Mouse (Mus musculus): ENCODE measurements around the gene Herpud1.
A peak's percentile ranks its signal among the peaks of the same experiment; 100 is the strongest.

The Herpud1 gene

DNA sequence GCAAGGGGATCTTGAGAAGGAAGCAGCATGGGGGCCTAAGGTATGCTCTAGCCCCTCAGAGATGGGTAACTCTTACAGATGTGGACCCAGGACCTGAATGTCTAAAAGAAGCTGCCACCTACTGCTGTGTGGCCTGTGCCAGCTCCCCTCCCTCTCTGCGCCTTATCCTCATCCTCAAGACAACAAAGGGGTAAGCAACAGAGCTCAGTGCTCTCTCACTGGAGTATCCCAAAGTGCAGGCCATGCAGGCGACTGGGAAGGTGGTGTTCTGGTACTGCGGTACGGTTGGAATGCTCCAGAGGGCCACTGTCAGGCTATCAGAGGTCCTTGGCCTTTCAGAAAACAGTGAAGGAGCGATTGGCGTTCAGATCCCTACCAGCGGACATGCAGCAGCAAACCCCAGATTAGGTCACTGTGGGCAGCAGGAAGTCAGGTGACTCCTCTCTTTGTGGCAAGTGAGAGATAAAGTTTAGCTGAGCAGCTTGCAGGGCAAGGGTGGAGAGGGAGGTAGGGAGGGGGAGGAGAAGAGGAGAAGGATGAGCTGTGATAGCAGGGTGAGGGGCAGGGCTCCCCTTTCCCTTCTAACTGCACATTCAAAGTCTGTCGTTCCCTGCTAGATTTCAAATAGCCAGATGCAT lies 22.3 kb downstream of the Herpud1 start:
- no peak for DNase-seq (ENCODE audit: low read depth, low spot score)

DNA sequence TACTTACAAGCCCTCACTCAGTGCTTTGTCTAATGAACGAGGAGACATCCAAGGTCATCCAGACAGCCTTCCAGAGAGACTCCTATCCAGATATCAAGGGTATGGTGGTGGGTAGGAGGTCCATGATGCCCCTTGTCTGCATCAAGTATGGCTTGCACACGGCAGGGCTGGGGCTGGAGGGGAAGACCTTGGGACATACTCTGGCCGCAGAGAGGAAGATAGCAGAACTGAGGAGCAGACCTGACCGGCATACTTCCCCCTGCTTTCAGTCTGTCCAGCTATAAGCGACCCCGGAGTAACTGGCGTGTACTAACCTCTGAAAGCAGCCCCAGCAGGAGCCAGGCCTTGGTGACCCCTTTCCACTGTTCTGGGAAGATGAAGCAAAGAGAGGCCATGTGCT lies 23.3 kb downstream of the Herpud1 start:
- DNase-seq (ENCODE audit: low read depth, low spot score), result no peak

DNA sequence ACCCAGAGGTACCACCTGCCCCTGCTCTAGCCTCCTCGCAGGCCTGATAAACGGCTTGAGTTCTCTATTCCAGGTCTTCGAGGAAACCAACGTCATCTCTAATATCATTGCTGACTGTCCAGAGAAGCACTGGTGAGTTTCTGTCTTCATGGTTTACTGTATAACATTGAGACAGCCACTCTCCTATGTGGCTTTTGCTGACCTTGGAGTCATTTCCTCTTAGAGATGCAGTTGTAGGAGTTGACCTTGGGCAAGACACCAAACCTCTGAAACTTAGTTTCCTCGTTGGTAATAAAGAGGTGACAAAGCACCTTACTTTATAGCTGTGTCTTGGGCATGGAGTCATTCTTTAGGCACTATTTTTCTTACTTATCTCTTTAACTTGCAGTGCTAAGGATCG lies 26.3 kb downstream of the Herpud1 start:
- no peak for DNase-seq (ENCODE audit: low read depth, low spot score)

DNA sequence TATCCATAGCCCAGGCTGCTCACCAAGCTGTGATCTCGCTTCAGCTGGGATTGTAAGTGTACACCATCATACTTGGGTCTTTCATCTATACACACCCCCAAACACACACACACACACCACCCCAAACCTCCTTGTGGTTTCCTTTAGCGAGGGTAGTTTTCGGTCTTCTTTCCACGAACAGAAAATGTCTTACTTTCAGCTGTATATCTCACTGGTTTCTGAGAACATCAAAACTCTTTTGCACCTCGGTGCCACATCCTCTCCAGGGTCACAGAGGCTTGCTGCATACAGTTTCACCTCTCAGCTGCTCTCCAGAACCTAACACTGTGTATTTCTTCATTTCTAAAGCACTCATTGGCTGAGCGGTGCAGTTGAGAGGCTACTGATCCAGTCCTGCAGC lies 27.3 kb downstream of the Herpud1 start:
- no peak for DNase-seq (ENCODE audit: low read depth, low spot score)

DNA sequence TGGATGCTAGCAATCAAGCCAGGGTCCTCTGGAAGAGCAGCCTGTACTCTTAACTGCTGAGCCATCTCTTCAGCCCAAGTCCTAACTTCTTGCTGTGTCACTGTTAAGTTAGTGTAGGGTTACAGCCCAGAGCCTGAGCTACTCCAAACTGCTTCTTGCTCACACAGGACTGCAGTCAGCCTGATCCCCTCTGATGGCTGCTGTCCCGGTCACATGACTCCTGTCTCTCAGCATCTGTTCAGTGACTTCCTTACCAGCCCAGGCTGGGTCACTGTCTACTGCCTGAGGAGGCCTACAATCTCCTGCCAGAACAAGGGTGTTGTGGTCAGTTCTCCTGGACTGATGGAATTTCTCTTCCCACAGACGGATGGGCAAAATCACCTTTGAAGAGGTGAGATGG lies 29.0 kb downstream of the Herpud1 start:
- DNase-seq (ENCODE audit: low read depth, low spot score), result no peak

DNA sequence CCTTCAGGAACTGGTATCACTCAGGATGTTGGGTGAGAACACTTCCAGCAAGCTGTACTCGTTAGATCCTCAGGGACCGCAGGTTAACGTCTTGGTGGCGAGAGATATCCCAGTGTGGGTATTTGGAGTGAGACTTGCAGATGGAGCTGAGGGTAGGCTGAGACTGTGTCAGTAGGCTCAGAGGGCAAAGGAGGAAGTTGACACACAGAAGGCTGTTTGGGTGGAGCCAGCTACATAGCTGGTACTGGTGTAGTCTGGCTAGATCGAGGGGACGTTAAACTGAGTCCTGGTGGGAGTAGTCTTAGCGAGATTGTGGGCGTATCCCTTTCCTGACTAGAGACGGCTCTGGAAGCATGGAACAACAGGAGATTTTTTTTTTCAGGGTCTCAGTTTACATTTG lies 31.8 kb downstream of the Herpud1 start:
- no peak for DNase-seq (ENCODE audit: low read depth, low spot score)

DNA sequence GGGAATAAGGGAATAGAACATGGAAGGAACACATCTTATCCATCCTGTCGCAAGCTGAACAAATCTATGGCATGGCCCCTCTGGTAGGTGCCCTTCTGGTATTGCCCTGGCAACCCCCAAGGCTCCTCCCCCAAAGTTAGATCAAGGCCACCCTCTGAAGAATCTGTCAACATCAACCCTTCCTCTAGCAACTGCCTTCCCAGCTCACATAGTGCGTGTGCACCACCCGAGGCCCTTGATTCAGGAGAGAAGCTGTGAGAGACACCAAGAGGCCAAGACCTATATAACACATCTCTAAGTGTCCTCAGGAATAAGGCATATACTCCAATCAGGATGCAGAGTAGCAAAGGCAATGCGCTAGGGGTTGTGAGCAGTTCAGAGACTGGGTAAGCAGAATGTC lies 36.0 kb downstream of the Herpud1 start:
- DNase-seq (ENCODE audit: low read depth, low spot score), result no peak

DNA sequence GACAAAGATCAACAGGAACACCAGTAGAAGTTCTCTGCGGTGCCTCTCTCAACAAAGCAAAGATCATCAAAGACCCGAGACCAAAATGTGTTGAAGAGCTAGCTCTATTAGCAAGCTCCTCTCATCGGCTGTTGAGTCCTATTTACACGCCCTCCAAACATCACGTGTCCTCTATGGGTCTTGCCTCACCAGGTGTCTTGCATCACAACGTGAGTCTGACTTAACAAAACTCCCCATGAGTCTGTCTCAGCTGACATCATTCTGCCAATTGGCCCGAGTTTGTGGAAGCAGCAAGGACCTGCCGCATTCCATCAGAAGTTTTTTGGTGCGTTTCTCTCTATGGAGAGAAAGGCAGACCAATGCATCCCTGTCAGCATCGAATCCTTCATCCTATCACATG lies 41.7 kb downstream of the Herpud1 start:
- DNase-seq (ENCODE audit: low read depth, low spot score), result no peak

DNA sequence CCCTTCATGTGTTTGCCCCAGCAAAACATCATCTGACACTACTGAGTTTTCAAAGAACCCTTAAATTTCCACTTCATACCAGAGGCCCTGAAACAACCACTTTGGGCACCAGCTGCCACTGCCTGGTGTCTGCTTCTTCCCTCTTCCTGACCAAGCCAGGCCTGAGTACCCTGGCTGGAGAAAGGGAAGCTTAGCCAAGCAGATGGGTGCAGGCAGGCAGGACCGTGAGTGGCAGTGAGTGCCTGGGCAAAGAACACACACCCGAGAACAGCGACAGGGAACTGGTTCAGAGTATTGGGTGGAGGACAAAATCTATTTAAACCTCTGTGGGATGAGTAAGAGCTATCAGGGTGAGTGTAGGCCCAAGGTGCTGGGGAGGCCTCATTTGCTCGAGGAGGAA lies 42.2 kb downstream of the Herpud1 start:
- DNase-seq (ENCODE audit: low read depth, low spot score), result no peak

DNA sequence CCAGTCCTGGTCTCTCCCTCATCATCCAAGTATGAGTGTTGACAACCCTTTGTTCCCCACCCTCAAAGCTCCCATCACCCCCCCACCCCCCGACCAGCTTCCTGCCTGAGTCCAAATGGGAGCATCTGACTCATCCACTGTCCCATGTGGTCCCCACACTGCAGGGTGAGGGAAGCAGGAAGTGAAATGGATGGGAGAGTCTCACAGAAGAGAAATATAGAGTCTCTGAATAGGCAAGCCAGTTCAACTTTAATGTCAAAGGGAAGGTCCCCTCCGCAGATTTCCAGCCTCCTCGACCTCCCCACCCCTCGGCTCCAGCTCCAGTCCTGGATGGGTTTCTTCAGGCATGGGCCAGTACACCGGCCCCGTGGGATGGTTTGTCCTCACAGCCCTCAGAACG lies 43.1 kb downstream of the Herpud1 start:
- DNase-seq (ENCODE audit: low read depth, low spot score), result no peak

DNA sequence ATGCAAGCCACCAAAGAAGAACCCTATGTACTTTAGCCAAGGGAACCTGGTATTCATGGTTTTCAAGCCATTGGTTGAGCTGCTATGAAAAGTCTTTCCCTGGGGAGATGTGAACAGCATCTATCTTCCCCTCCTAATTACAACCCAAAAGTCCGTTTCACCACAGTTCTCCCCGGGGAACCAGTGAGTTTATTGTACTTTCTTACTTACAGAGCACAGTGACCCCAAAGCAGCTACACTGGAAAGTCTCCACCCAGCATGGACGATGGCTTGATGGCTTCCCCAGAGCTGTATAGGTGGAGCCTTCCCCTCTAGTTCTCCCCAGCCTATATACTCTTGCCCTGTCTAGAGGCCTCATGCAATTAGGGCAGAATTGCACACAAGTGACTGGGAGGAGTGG lies 46.0 kb downstream of the Herpud1 start:
- no peak for DNase-seq (ENCODE audit: low read depth, low spot score)

DNA sequence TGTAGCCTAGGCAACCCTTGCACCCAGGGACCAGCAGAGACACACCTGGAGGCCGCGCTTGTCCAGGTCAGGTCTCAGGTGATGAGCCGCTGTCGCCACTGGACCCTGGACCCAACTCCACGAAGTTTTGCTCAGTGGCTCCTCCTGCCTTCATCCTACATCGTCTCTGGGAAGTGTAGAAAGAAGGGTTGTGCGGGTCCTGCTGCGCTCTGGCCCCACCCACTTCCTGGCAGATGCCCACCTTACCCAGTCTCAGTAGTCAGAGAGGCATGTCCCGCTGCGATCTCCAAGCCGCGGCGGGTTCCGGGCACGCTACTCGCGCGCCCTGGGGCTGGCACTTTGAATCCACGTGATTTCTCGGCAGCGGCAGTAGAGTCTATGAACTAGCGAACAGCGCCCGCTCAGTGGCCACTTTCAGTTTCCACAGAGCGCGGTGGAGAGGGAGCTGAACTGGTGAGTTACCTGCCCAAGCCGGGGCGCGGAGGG lies 47.8 kb downstream of the Herpud1 start, which contains the start of gene Nlrc5:
TSS of gene Nlrc5 (plus strand) at position 376 of the 486 bp plus-strand sequence.
- DNase-seq (ENCODE audit: low read depth, low spot score), result peak; percentile 25

DNA sequence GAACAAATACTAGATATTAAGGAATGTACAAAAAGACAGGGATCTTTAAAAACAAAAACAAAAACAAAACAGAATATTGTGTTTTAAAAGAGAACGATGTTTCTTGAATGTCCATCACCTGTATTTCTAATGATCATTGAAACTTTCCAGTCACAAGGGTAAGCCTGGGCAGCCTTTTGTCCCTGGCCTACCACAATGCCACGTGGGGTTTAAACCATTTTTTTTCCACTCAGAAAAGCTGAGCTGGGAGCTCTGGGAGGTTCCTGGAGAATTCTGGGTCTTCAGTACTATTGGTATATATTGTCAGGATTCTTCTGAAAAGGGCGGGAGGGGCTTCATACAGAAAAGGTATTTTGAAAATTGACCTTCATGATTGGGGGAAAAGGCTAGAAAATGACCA lies 48.7 kb downstream of the Herpud1 start:
- DNase-seq (ENCODE audit: low read depth, low spot score), result no peak

DNA sequence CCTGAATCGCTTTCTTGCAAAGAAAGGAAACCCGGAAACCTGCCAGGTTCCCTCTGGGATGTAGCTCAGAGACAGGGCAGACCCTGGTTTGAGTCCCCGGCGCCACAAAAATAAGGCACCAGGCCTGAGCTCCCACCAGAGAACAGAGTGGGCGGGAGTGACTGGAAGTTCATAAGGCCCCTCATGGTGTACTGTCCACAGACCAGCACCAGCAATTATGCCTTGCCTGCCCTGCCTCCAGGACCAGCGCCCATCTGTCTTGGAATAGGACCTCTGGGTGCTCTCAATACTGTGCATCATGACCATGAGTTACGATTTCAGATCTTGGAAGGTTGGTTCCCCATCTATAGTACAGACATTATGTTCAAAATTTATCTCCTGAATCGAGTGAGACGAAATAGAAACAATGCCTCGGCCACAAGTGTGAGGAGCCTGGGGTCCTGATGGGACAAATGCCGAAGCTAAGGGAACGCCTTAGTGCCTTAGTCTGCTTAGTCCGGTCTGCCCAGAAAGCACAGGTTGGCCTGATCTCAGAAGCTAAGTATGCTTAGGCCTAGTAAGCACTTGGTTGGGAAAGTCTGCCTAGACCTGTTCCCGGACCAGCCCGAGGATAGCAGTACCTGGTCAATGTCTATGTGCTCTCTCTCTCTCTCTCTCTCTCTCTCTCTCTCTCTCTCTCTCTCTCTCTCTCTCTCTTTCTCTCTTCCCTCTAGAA lies 49.3 kb downstream of the Herpud1 start:
- no peak for DNase-seq (ENCODE audit: low read depth, low spot score)

DNA sequence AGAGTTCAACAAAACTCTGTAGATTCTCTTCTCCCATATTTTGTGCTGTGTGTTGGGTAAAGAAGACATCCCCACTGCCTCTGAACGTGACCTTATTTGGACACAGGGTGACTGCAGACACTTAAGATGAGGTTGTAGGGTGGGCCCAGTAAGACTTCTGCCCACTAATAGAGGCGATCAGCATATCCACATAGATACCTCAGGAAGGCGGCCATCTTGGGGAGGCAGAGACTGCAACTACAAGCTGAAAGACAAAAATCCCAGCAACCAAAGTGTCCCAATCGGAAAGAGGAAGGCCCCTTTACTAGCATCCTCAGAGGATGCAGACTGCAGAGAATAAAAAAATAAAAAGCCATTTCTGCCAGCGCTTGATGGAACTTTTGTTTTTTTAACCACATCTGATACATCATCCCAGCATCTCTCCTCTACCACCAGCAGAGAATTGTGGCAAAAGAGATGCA lies 49.9 kb downstream of the Herpud1 start:
- no peak for DNase-seq (ENCODE audit: low read depth, low spot score)

DNA sequence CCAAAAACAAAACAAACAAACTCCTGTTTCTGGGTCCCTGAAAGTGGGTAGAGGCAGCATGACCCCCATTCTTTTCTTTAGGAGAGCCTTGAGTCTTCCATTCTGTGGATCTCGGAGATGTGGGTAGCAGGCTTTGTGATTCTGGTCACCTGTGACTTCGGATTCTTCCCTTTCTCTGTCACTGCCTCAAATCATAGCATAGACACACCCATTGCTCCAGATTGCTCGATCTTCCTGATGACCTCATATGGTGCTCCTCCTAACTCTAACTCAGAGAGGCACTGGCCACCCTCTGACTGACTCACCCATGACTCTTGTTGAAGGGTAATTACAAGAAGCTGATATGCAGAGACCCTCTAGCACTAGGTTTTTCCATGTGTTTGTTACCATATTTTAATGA lies 50.7 kb downstream of the Herpud1 start:
- no peak for DNase-seq (ENCODE audit: low read depth, low spot score)

DNA sequence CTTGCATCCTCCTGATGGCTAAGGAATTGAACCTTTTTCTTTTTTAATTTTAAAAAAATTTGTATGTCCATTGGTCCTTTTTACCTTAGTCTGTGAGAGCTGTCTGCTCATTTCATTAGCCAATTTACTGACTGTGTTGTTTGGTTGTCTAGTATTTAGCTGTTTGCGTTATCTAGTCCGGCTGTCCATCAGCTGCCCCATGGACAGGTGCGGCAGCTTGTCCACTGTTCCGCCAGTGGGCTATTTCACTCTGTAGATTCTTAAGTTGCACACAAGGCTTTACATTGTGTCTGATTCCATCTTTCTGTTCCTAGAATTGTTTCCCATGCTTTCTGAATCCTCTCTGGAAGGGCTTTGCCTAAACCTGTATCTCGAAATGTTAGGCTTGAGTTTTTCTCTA lies 52.4 kb downstream of the Herpud1 start:
- DNase-seq (ENCODE audit: low read depth, low spot score), result no peak

DNA sequence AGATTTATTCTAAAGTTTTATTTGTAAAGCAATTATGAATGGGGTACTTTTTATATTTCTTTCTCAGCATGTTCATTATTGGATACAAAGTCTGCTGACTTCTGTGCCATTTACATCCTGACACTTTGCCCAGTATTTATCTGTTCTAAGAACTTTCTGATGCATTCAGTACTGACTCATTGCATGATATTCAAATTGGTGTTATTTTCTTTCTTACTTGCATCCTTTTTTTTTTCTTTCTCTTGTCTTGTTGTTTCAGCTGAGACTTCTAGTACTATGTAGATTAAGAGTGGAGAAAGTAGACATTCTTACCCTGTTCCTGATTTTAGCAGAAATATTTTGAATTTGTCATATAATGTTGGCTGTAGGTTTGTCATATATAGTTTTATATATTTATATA lies 53.5 kb downstream of the Herpud1 start:
- no peak for DNase-seq (ENCODE audit: low read depth, low spot score)

DNA sequence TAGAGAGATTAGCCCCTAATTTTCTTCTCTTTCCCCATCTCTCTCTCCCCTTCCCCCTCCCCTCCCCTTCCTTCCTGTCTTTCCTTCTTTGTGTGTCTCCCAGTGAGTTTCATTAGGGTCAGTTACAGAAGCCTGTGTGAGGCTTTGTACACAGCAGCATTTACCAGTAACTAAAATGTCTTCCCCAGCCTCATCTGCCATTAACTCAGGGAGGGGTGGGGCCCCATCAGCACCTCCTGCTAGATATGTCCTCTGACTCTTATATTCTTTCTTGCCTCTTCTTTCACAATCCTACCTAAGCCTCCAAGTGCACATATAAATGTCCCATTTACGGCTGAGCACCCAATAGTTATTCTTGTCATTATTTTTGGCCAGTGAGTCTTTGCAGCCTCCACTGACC lies 54.2 kb downstream of the Herpud1 start:
- no peak for DNase-seq (ENCODE audit: low read depth, low spot score)

DNA sequence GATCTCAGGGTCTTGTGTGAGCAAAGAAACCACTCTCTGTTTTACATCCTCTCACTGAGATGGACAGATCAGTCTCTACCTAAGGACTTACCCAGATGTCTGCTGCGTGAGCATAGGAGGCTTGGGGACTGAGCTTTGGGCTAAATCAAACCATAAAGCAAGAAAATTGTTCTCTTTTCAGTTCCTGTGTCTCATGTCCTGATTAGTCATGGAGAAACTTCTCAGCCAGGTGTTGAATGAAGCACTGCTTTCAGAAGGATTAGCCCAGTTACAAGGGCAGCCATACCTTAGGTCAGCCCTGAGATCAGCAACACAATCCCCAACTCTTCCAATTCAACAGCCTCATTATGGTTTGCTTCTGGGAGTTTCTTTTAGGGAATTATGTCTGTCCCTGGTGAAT lies 55.4 kb downstream of the Herpud1 start:
- DNase-seq (ENCODE audit: low read depth, low spot score), result no peak

DNA sequence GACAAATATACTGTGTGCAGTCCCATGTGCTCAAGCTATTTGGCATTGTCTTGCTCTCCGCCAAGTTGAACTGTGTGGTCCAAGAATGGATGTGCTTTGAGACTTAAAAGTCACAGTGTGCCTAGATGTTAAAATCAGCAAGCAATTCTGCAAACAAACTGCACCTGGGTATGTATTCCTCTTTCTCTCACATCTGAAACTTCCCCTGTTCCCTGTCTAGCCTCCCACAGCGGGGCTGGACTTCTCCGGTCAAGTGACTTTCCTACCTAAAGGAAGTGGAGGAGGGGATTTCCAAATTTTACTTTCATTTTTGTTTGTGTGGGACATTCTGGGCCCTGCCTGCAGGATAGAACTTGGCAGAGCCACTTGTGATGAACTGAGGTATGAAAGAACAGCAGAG lies 56.9 kb downstream of the Herpud1 start:
- DNase-seq (ENCODE audit: low read depth, low spot score), result no peak

DNA sequence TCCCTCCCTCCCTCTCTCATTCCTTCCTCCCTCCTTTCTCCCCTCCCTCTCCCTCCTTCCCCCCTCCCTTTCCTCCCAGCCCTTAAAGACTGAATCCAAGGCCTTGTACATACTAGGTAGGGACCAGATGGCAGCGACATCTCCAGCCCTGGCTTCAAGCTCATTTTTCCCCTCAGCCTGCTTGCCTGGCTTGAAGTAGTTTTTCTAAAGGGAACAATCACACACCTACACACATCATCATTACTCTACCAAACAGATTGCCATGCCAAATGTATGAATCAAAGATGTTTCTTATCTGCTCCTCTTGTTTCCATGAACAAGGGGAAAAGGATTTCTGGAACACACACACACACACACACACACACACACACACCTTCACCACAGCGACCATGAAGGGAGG lies 58.2 kb downstream of the Herpud1 start:
- DNase-seq (ENCODE audit: low read depth, low spot score), result no peak

Measured in forelimb bud, embryonic 11.5 days (tissue).